Mouse (Mus musculus) ES-E14 (cell line): ENCODE measurements at regions not wholly inside any gene's neighbourhood (a gene's known extent, or its start where the extent isn't known, plus 50 kb on each side); places are given as distances from the start of the nearest gene placed in this dataset.

Experiments
- DNase-seq: peaks from one replicate; pipeline ENCODE4 v3.0.0-alpha.2; 2013; ENCODE audit warnings: low read depth, low spot score
- H3K27ac ChIP-seq: 2 replicates; pipeline ENCODE4 v1.5.1; 2012; ENCODE audit warnings: low read depth, mild to moderate bottlenecking, low read length, moderate library complexity, mixed read lengths; ENCODE audit not compliant: poor library complexity, insufficient read depth, severe bottlenecking
- H3K36me3 ChIP-seq: 2 replicates; pipeline ENCODE4 v1.6.1; 2012; ENCODE audit warnings: mild to moderate bottlenecking, low read length, moderate library complexity, mixed read lengths; ENCODE audit not compliant: control insufficient read depth, poor library complexity, insufficient read depth, severe bottlenecking
- H3K4me1 ChIP-seq, 2 experiments: fragments of 150-350 bp in 1 of 2; sonication (generic) in 1 of 2; 2 replicates each; pipeline ENCODE4 v1.6.1; 2012; ENCODE audit warnings: low read length in 2 of 2, mild to moderate bottlenecking in 1 of 2, mixed read lengths in 1 of 2; ENCODE audit not compliant: control insufficient read depth in 2 of 2, insufficient read depth in 2 of 2, poor library complexity in 1 of 2
- H3K4me3 ChIP-seq, 2 experiments: fragments of 150-350 bp in 1 of 2; sonication (generic) in 1 of 2; 2 replicates each; pipeline ENCODE4 v1.5.1; 2012; ENCODE audit warnings: low read length in 2 of 2, low read depth in 1 of 2, mild to moderate bottlenecking in 1 of 2, mixed read lengths in 1 of 2; ENCODE audit not compliant: insufficient read depth in 1 of 2, poor library complexity in 1 of 2, severe bottlenecking in 1 of 2
- H3K9ac ChIP-seq: 2 replicates; pipeline ENCODE4 v1.6.1; 2012; ENCODE audit warnings: low read depth, mild to moderate bottlenecking, low read length, mixed read lengths; ENCODE audit not compliant: poor library complexity, insufficient read depth, severe bottlenecking
- H3K9me3 ChIP-seq: fragments of 150-350 bp; sonication (generic); 2 replicates; pipeline ENCODE4 v1.6.1; 2012; ENCODE audit warnings: low read depth, mild to moderate bottlenecking, low read length; ENCODE audit not compliant: control insufficient read depth, insufficient read depth
- CHD2 ChIP-seq: IDR thresholded peaks from 2 replicates; pipeline ENCODE4 v1.6.1; 2014; ENCODE audit warnings: mild to moderate bottlenecking, low read depth, low read length, inconsistent platforms
- HCFC1 ChIP-seq: IDR thresholded peaks from 2 replicates; pipeline ENCODE4 v1.6.1; 2012; ENCODE audit warnings: low read length, inconsistent platforms, borderline replicate concordance; ENCODE audit not compliant: insufficient read depth
- MAFK ChIP-seq: IDR thresholded peaks from 2 replicates; pipeline ENCODE4 v1.6.1; 2014; ENCODE audit warnings: mild to moderate bottlenecking, low read depth, low read length, inconsistent platforms; ENCODE audit not compliant: insufficient read depth
- ZC3H11A ChIP-seq: IDR thresholded peaks from 2 replicates; pipeline ENCODE4 v1.6.1; 2012; ENCODE audit warnings: low read depth, mild to moderate bottlenecking, inconsistent platforms, low read length, borderline replicate concordance
- ZNF384 ChIP-seq: IDR thresholded peaks from 2 replicates; pipeline ENCODE4 v1.6.1; 2012; ENCODE audit warnings: low read depth, low read length, inconsistent platforms
- in situ Hi-C, 2 experiments: fragments of 600-800 bp; cut with MboI; formaldehyde crosslinking; loops; one replicate each; pipeline ENCODE4 v1.15.1; 2025; ENCODE audit warnings: low sequenced_read_pairs in 2 of 2, inconsistent platforms in 1 of 2; ENCODE audit not compliant: unreplicated experiment in 2 of 2

GRCm38 (mm10) chr3:52840160-52840953, 176.7 kb downstream of the Cog6 start:
- H3K9me3 ChIP-seq, result no peaks in the 10 kb centered on the region
- no peak overlapping the region for H3K4me3 ChIP-seq
- no peak overlapping the region for H3K27ac ChIP-seq
- no peaks in the 10 kb centered on the region for H3K36me3 ChIP-seq
- in situ Hi-C loops, result loop anchor here (10.0 to 25.0 kb wide), 2 partner anchors 578 to 586 kb away; partner anchors contain the start of gene Foxo1 (in 1 of the 2)
- TF ChIP-seq MAFK, result no peak
- TF ChIP-seq ZNF384, result no peak
- no peak for TF ChIP-seq HCFC1
- TF ChIP-seq ZC3H11A, result no peak
- TF ChIP-seq CHD2, result no peak
- no peak overlapping the region for H3K9ac ChIP-seq
- no peak for DNase-seq
- H3K4me1 ChIP-seq, result peaks cover 1 to 4% of the 10 kb centered on the region in 2 experiments; a peak in 1 of 4 replicates

GRCm38 (mm10) chr3:52838020-52838419, 179.0 kb downstream of the Cog6 start:
- no peak for TF ChIP-seq HCFC1
- no peak for TF ChIP-seq CHD2
- no peak for TF ChIP-seq ZC3H11A
- no peak for TF ChIP-seq MAFK
- no peak for TF ChIP-seq ZNF384
- Histone ChIP-seq H3K4me3 (no peak overlapping the region), H3K9me3 (no peaks in the 10 kb centered on the region), H3K36me3 (no peaks in the 10 kb centered on the region), H3K27ac (no peak overlapping the region), H3K4me1 (peaks cover 1 to 2% of the 10 kb centered on the region in 2 experiments; a peak in 1 of 4 replicates), H3K9ac (no peak overlapping the region)
- in situ Hi-C loops, result loop anchor here in 1 of 2 experiments (25.0 kb wide), 1 partner anchor 576 kb away; the partner anchor contains the start of gene Foxo1
- DNase-seq, result no peak

- DNase-seq, result no peak
- Histone ChIP-seq H3K9me3 (no peaks in the 10 kb centered on the region), H3K4me1 (peaks cover 0 to 1% of the 10 kb centered on the region in 2 experiments; a peak in 1 of 4 replicates), H3K4me3 (no peak overlapping the region), H3K27ac (no peak overlapping the region), H3K9ac (no peak overlapping the region), H3K36me3 (no peaks in the 10 kb centered on the region)
- TF ChIP-seq ZNF384, result no peak
- TF ChIP-seq MAFK, result no peak
- no peak for TF ChIP-seq HCFC1
- TF ChIP-seq CHD2, result no peak
- no peak for TF ChIP-seq ZC3H11A
- in situ Hi-C loops, result loop anchor here in 1 of 2 experiments (25.0 kb wide), 1 partner anchor 575 kb away; the partner anchor contains the start of gene Foxo1
These were observed 179.5 kb downstream of the Cog6 start for GRCm38 (mm10) chr3:52837527-52837926.

GRCm38 (mm10) chr3:52836780-52837179, 180.3 kb downstream of the Cog6 start:
- Histone ChIP-seq H3K36me3 (no peaks in the 10 kb centered on the region), H3K27ac (no peak overlapping the region), H3K4me1 (0 out of 4 replicates have a peak, but pooled peaks cover 0 to 1% of the 10 kb centered on the region in 2 experiments), H3K9me3 (no peaks in the 10 kb centered on the region), H3K9ac (no peak overlapping the region), H3K4me3 (no peak overlapping the region)
- in situ Hi-C loops, result loop anchor here in 1 of 2 experiments (25.0 kb wide), 1 partner anchor 574 kb away; the partner anchor contains the start of gene Foxo1
- no peak for DNase-seq
- TF ChIP-seq ZC3H11A (no peak), ZNF384 (no peak), HCFC1 (no peak), MAFK (no peak), CHD2 (no peak)
